Mouse (Mus musculus): ENCODE data around the gene Car14. TPM values are rescaled to one million over a fixed set of nuclear protein-coding genes. Genes with fewer than 3 reads are reported as not detected.
A peak's percentile ranks its signal among the peaks of the same experiment; 100 is the strongest.
"Not testable (repeated sequence)": the region's sequence is repeated elsewhere in the genome, so short reads cannot be mapped to it uniquely, and the experiment has no call there.

Gene Car14
- total and polyA plus RNA-seq, 3 experiments, result 0.15 to 0.38 TPM; not detected in 1

GRCm38 (mm10) chr3:95894317-95895160 is 10.0 kb downstream of the Car14 start (continued):
- TF ChIP-seq NELFE (IDR thresholded peaks at IDR 0.05; ENCODE audit: low read depth, low read length) (0 out of 2 replicates have a peak, but pooled peaks have one; percentile 32), EP300 (IDR thresholded peaks at IDR 0.05; ENCODE audit: low read depth in 1 of 2, low read length in 2 of 2) (peak; percentile 45 to 75; a peak in 3 of 4 replicates), MEF2A (IDR thresholded peaks at IDR 0.05; ENCODE audit: extremely low read depth, insufficient replicate concordance, low read depth, low read length, poor library complexity, severe bottlenecking) (peak; percentile 30; the same call in 1 of the 2 replicates), SIN3A (IDR thresholded peaks at IDR 0.05; ENCODE audit: low read length) (peak; percentile 61)

DNA sequence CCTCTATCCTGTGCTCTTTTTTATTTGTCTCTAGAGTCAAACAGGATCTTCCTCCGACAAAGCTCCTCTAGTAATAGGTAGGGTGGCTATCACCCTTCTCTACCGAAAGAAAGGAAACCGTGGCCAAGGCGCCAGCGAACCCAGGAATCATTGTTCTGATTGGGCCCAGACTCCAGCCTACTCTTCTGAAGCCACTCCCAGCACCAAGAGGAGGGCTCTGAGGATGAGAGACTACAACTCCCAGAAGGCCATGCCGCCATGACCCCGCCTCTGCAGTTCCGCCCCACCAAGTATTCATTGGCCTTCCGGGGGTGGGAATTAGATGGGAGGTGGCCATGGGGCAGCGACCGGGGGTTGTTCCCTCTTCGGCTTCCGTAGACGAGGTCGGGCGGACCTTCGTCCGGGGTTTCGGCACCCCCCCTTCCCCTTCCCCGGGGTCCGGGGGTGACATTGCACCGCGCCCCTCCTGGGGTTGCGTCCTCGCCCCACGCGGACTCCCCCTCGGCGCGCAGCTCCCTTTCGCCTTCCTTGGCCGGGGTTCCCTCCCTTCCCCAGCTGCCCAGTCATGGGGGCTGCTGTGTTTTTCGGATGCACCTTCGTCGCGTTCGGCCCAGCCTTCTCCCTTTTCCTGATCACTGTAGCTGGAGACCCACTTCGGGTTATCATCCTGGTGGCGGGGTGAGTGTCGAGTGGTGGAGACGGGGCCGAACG is 10.7 kb downstream of the Car14 start, which contains the start of gene Aph1a:
Gene Aph1a, plus strand, starts transcription at position 364 of the 711 bp plus-strand sequence.
- peak within 1 kb of the TSS; percentile 73 for H3K27ac ChIP-seq (ENCODE audit: control insufficient read depth, low read depth, low read length)

DNA sequence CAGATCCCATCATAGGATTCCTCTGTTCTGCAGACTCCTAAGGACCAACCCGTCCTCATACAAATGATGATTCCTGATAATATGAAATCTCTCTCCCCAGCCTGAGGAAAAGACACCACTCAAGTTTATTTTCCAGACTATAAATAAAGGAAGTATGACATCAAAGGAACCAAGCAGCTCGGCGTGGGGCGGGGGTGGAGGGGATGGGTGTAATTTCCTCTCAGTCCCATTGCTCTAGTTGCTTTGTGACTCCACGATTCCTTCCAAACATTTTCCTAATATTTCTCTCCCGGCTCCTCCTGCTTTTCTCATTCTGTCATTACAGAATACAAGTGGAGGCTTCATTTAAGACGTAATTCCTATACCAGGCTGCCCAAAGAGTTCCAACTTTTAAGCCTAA is 11.4 kb downstream of the Car14 start:
- peaks cover 11% of the 10 kb centered on the region for H3K79me2 ChIP-seq (ENCODE audit: control insufficient read depth, insufficient read depth, low read length, poor library complexity)
- no peaks in the 10 kb centered on the region for H3K27me3 ChIP-seq (ENCODE audit: control insufficient read depth in 1 of 2, insufficient read depth in 2 of 2, low read length in 2 of 2)
- peak overlapping the region; percentile 66 for H3K9ac ChIP-seq (ENCODE audit: control insufficient read depth, low read depth, low read length, poor library complexity, severe bottlenecking)
- H3K4me1 ChIP-seq (ENCODE audit: control insufficient read depth in 1 of 2, insufficient read depth in 2 of 2, low read length in 2 of 2), result peaks cover 12 to 20% of the 10 kb centered on the region in 2 experiments
- no peaks in the 10 kb centered on the region for H3K9me3 ChIP-seq (replicated peaks; ENCODE audit: insufficient read depth, low read length)
- H3K27ac ChIP-seq (ENCODE audit: control insufficient read depth, low read depth, low read length), result peak overlapping the region; percentile 73
- H3K4me3 ChIP-seq (ENCODE audit: control insufficient read depth in 1 of 2, insufficient read depth in 1 of 2, low read depth in 2 of 2, low read length in 2 of 2), result peak overlapping the region; percentile 59 to 60
- DNase-seq (ENCODE audit: low read depth, low spot score), result peak; percentile 78
- TF ChIP-seq ETS1 (IDR thresholded peaks at IDR 0.05; ENCODE audit: low read depth, low read length), result peak; percentile 52
- no peak for TF ChIP-seq NRF1 (IDR thresholded peaks at IDR 0.05; ENCODE audit: insufficient read depth, low read depth, low read length, poor library complexity, severe bottlenecking)
- 0 out of 2 replicates have a peak, but pooled peaks have one; percentile 1 for TF ChIP-seq BHLHE40 (IDR thresholded peaks at IDR 0.05; ENCODE audit: borderline replicate concordance, low read depth, low read length)
- TF ChIP-seq MYB (IDR thresholded peaks at IDR 0.05; ENCODE audit: low read depth, low read length), result no peak
- no peak for TF ChIP-seq SMC3 (IDR thresholded peaks at IDR 0.05; ENCODE audit: low read depth, low read length)
- TF ChIP-seq POLR2A (IDR thresholded peaks at IDR 0.05; ENCODE audit: control insufficient read depth in 1 of 2, insufficient read depth in 1 of 2, low read depth in 1 of 2, low read length in 2 of 2, poor library complexity in 1 of 2), result no peak
- TF ChIP-seq MAZ (IDR thresholded peaks at IDR 0.05; ENCODE audit: low read depth, low read length), result peak; percentile 58; the same call in 1 of the 2 replicates
- no peak for TF ChIP-seq USF1 (IDR thresholded peaks at IDR 0.05; ENCODE audit: low read depth, low read length)
- peak; percentile 55 for TF ChIP-seq ELF1 (IDR thresholded peaks at IDR 0.05; ENCODE audit: low read depth, low read length)
- peak; percentile 95; the same call in 1 of the 2 replicates for TF ChIP-seq CHD1 (IDR thresholded peaks at IDR 0.05; ENCODE audit: low read depth, low read length)
- no peak for TF ChIP-seq ZC3H11A (IDR thresholded peaks at IDR 0.05; ENCODE audit: low read depth, low read length)
- peaks cover 0 to 16% of the 10 kb centered on the region in 2 experiments; a peak in 2 of 4 replicates for H3K36me3 ChIP-seq (ENCODE audit: control insufficient read depth in 1 of 2, insufficient read depth in 2 of 2, low read length in 2 of 2)

More for the DNA sequence above, 10.7 kb downstream of the Car14 start, which contains the start of gene Aph1a:
- DNase-seq (ENCODE audit: low read depth, low spot score), result peak; percentile 100
- H3K9ac ChIP-seq (ENCODE audit: control insufficient read depth, low read depth, low read length, poor library complexity, severe bottlenecking), result peak within 1 kb of the TSS; percentile 82
- peak; percentile 38 to 89; a peak in 2 of 4 replicates for TF ChIP-seq POLR2A (IDR thresholded peaks at IDR 0.05; ENCODE audit: control insufficient read depth in 1 of 2, insufficient read depth in 1 of 2, low read depth in 1 of 2, low read length in 2 of 2, poor library complexity in 1 of 2)
- 0 out of 2 replicates have a peak, but pooled peaks have one; percentile 43 for TF ChIP-seq ZNF384 (IDR thresholded peaks at IDR 0.05; ENCODE audit: low read depth, low read length)
- TF ChIP-seq MEF2A (IDR thresholded peaks at IDR 0.05; ENCODE audit: extremely low read depth, insufficient replicate concordance, low read depth, low read length, poor library complexity, severe bottlenecking), result peak; percentile 21; the same call in 1 of the 2 replicates
- peak; percentile 84 for TF ChIP-seq TBP (IDR thresholded peaks at IDR 0.05; ENCODE audit: low read depth, low read length)
- peak; percentile 71 for TF ChIP-seq MAX (IDR thresholded peaks at IDR 0.05; ENCODE audit: low read length)
- peak; percentile 38; the same call in 1 of the 2 replicates for TF ChIP-seq CHD2 (IDR thresholded peaks at IDR 0.05; ENCODE audit: low read length)
- TF ChIP-seq TCF12 (IDR thresholded peaks at IDR 0.05; ENCODE audit: low read depth, low read length), result peak; percentile 67; the same call in 1 of the 2 replicates
- peak; percentile 97 for TF ChIP-seq ELF1 (IDR thresholded peaks at IDR 0.05; ENCODE audit: low read depth, low read length)
- peak; percentile 66 for TF ChIP-seq USF1 (IDR thresholded peaks at IDR 0.05; ENCODE audit: low read depth, low read length)
- peak; percentile 85 for TF ChIP-seq MAZ (IDR thresholded peaks at IDR 0.05; ENCODE audit: low read depth, low read length)
- 0 out of 2 replicates have a peak, but pooled peaks have one; percentile 45 for TF ChIP-seq NRF1 (IDR thresholded peaks at IDR 0.05; ENCODE audit: insufficient read depth, low read depth, low read length, poor library complexity, severe bottlenecking)
- 0 out of 2 replicates have a peak, but pooled peaks have one; percentile 64 for TF ChIP-seq UBTF (IDR thresholded peaks at IDR 0.05; ENCODE audit: borderline replicate concordance, insufficient read depth, low read depth, low read length)
- peak; percentile 70 for TF ChIP-seq MXI1 (IDR thresholded peaks at IDR 0.05; ENCODE audit: low read depth, low read length)
- peak; percentile 97 for TF ChIP-seq NELFE (IDR thresholded peaks at IDR 0.05; ENCODE audit: low read depth, low read length)
- TF ChIP-seq KAT2A (conservative IDR thresholded peaks at IDR 0.05; ENCODE audit: low read depth, low read length), result peak; percentile 97
- TF ChIP-seq HCFC1 (IDR thresholded peaks at IDR 0.05; ENCODE audit: low read depth, low read length), result peak; percentile 95
- peak; percentile 95 for TF ChIP-seq POLR2AphosphoS2 (IDR thresholded peaks at IDR 0.05; ENCODE audit: low read length)
- peak; percentile 89 for TF ChIP-seq SIN3A (IDR thresholded peaks at IDR 0.05; ENCODE audit: low read length)
- peak; percentile 89; the same call in 1 of the 2 replicates for TF ChIP-seq ZMIZ1 (IDR thresholded peaks at IDR 0.05; ENCODE audit: low read depth, low read length)
- H3K4me1 ChIP-seq (ENCODE audit: control insufficient read depth in 1 of 2, insufficient read depth in 2 of 2, low read length in 2 of 2), result peaks cover 12 to 20% of the 10 kb centered on the region in 2 experiments
- peak within 1 kb of the TSS; percentile 90 to 98 for H3K4me3 ChIP-seq (ENCODE audit: control insufficient read depth in 1 of 2, insufficient read depth in 1 of 2, low read depth in 2 of 2, low read length in 2 of 2)
- peaks cover 0 to 16% of the 10 kb centered on the region in 2 experiments; a peak in 2 of 4 replicates for H3K36me3 ChIP-seq (ENCODE audit: control insufficient read depth in 1 of 2, insufficient read depth in 2 of 2, low read length in 2 of 2)
- H3K9me3 ChIP-seq (replicated peaks; ENCODE audit: insufficient read depth, low read length); H3K27me3 ChIP-seq (ENCODE audit: control insufficient read depth in 1 of 2, insufficient read depth in 2 of 2, low read length in 2 of 2): not testable (repeated sequence)
- peaks cover 11% of the 10 kb centered on the region for H3K79me2 ChIP-seq (ENCODE audit: control insufficient read depth, insufficient read depth, low read length, poor library complexity)

Measured in MEL (cell line).